Mouse (Mus musculus): ENCODE data around the gene Gtf3c4.

Gene Gtf3c4

GRCm38 (mm10) chr2:28840222-28840951 is at the start of gene Gtf3c4, which contains the start of gene Ddx31:
Gene Gtf3c4, minus strand, starts transcription at chr2:28840360.
Gene Ddx31, plus strand, starts transcription at chr2:28840406.
- DNase-seq (ENCODE audit: low read depth, low spot score): peak; percentile 96
- H3K36me3 ChIP-seq (ENCODE audit: control insufficient read depth, insufficient read depth, low read length, poor library complexity, severe bottlenecking): no peaks in the 10 kb centered on the region; the same call in 1 of the 2 replicates
- no peaks in the 10 kb centered on the region for H3K27me3 ChIP-seq (ENCODE audit: control insufficient read depth, insufficient read depth, low read length, poor library complexity, severe bottlenecking)

- no peaks in the 10 kb centered on the region for H3K27me3 ChIP-seq (ENCODE audit: control insufficient read depth, insufficient read depth, low read length, poor library complexity, severe bottlenecking)
- DNase-seq (ENCODE audit: low read depth, low spot score): no peak
- peaks cover 11% of the 10 kb centered on the region for H3K36me3 ChIP-seq (ENCODE audit: control insufficient read depth, insufficient read depth, low read length, poor library complexity, severe bottlenecking)
These were observed 44.8 kb upstream of the Gtf3c4 start for GRCm38 (mm10) chr2:28884914-28885313.

GRCm38 (mm10) chr2:28882826-28883485 is 42.8 kb upstream of the Gtf3c4 start:
- Histone ChIP-seq H3K27me3 (ENCODE audit: control insufficient read depth, insufficient read depth, low read length, poor library complexity, severe bottlenecking) (no peaks in the 10 kb centered on the region), H3K36me3 (ENCODE audit: control insufficient read depth, insufficient read depth, low read length, poor library complexity, severe bottlenecking) (peaks cover 6% of the 10 kb centered on the region; the same call in 1 of the 2 replicates)
- DNase-seq (ENCODE audit: low read depth, low spot score): no peak

DNA sequence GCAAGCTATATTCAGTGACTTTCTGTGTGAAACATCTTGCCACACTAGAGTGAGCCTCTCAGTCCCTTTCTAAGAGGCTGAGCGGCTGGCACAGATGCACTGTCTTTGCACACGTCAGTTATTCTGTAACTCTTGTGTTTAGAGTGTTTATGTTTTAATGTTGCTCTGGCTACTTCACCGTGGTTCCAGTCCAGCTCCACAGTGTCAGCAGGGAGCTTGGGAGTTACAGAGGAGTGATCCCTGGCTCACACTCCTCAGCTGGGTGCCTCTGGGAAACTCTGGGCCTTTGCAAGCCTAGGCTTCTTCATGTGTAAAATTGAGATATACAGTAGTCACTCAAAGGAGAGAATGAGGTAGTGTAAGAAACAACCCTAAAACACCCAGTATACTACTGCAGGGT is 41.9 kb upstream of the Gtf3c4 start:
- Histone ChIP-seq H3K27me3 (ENCODE audit: control insufficient read depth, insufficient read depth, low read length, poor library complexity, severe bottlenecking) (no peaks in the 10 kb centered on the region), H3K36me3 (ENCODE audit: control insufficient read depth, insufficient read depth, low read length, poor library complexity, severe bottlenecking) (peaks cover 8% of the 10 kb centered on the region)
- no peak for DNase-seq (ENCODE audit: low read depth, low spot score)

DNA sequence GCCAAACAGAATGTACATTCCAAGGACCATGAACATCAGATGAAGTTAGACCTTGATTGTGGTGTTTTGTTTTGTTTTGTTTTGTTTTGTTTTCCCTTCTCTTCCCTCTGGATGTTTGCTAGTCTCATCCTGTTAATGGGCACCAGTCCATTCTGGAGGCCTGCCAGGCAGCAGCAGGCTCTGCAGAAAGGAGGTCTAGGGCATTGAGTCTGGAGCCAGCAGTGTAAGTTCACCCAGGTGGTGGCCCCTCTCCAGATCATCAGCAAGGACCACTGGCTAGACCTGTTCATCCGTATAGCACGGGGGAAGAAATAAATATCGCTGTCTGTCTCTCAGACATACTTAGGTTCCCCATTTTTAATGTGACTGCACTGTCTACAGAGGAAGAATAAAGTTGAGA is 41.1 kb upstream of the Gtf3c4 start:
- no peaks in the 10 kb centered on the region for H3K27me3 ChIP-seq (ENCODE audit: control insufficient read depth, insufficient read depth, low read length, poor library complexity, severe bottlenecking)
- DNase-seq (ENCODE audit: low read depth, low spot score): no peak
- peaks cover 8% of the 10 kb centered on the region for H3K36me3 ChIP-seq (ENCODE audit: control insufficient read depth, insufficient read depth, low read length, poor library complexity, severe bottlenecking)

GRCm38 (mm10) chr2:28875554-28875953 is 35.4 kb upstream of the Gtf3c4 start:
- Histone ChIP-seq H3K36me3 (ENCODE audit: control insufficient read depth, insufficient read depth, low read length, poor library complexity, severe bottlenecking) (peaks cover 5% of the 10 kb centered on the region), H3K27me3 (ENCODE audit: control insufficient read depth, insufficient read depth, low read length, poor library complexity, severe bottlenecking) (no peaks in the 10 kb centered on the region)
- no peak for DNase-seq (ENCODE audit: low read depth, low spot score)

DNA sequence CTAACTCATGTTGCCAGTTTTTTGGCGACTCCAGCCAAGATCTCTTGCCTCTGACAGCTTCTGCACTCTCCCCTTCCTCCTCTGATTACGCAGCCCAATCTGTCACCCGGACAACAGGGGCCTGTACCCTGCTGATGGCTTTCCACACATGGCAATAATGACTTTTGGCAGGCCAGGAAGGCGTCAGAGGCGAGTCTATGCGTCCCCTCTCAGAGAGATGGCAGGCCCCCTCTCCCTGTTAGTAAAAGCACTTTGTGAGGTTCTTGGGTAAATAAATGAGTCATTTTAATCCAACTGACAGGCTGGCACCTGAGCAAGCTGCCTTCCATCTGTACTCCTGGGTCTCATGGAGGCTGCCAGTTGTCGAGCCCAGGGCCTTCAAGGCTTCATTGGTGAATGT is 27.3 kb upstream of the Gtf3c4 start:
- Histone ChIP-seq H3K36me3 (ENCODE audit: control insufficient read depth, insufficient read depth, low read length, poor library complexity, severe bottlenecking) (peaks cover 1% of the 10 kb centered on the region; the same call in 1 of the 2 replicates), H3K27me3 (ENCODE audit: control insufficient read depth, insufficient read depth, low read length, poor library complexity, severe bottlenecking) (no peaks in the 10 kb centered on the region)
- no peak for DNase-seq (ENCODE audit: low read depth, low spot score)

DNA sequence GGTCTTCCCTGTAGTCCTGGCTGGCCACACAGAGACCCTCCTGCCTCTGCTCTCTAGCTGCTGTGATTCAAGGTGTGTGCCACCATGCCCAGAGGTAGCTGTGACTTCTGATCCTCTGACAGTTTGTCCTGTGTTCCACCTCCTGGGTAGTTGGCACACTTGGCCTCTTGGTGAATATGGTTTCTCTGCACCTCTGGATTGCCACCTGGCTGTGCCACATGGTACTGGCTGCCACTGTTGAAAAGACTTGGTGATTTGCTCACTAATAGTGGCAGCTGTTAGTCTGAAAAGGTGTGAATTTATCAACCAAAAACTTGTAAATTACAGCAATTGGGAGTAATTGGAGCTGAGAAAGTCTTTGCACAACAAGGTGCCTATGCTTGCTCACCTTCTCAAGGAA is 23.7 kb upstream of the Gtf3c4 start:
- Histone ChIP-seq H3K27me3 (ENCODE audit: control insufficient read depth, insufficient read depth, low read length, poor library complexity, severe bottlenecking) (no peaks in the 10 kb centered on the region), H3K36me3 (ENCODE audit: control insufficient read depth, insufficient read depth, low read length, poor library complexity, severe bottlenecking) (peaks cover 1% of the 10 kb centered on the region; the same call in 1 of the 2 replicates)
- DNase-seq (ENCODE audit: low read depth, low spot score): peak; percentile 14

DNA sequence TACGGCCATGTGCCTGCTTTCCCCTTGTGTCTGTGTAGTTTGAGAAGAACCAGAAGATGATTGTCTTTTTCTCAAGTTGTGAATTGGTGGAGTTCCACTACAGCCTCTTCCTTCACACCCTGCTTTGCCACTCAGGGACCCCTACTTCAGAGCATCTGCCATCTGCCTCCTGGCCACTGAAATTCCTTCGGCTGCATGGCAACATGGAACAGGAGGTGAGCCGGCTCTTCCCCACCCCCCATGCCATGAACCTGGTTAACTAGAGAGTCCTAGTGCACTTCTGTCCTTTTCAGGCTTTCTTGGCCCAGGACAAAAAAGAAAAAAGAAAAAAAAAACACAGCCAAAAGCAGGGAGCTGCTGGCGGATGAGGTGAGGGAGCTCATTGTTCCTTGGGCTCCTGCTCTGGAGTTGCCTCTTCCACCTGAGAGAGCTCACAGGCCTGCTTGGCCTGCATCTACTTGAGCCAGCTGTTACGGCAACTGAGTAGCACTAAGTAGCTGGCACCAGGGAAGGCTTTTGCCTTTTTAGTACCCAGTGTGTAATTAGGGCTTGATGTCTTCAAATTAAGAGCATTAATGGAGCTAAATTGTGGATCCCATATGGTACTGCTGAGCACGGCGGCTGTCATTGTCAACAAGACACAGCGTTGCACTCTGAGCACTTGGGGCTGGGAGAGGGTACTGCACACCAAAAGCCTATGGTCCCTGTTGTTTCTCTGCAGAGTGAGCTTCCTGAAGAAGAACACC is 20.7 kb upstream of the Gtf3c4 start:
- peaks cover 5% of the 10 kb centered on the region for H3K36me3 ChIP-seq (ENCODE audit: control insufficient read depth, insufficient read depth, low read length, poor library complexity, severe bottlenecking)
- no peaks in the 10 kb centered on the region for H3K27me3 ChIP-seq (ENCODE audit: control insufficient read depth, insufficient read depth, low read length, poor library complexity, severe bottlenecking)
- DNase-seq (ENCODE audit: low read depth, low spot score): no peak

- Histone ChIP-seq H3K36me3 (ENCODE audit: control insufficient read depth, insufficient read depth, low read length, poor library complexity, severe bottlenecking) (peaks cover 8% of the 10 kb centered on the region), H3K27me3 (ENCODE audit: control insufficient read depth, insufficient read depth, low read length, poor library complexity, severe bottlenecking) (no peaks in the 10 kb centered on the region)
- no peak for DNase-seq (ENCODE audit: low read depth, low spot score)
These were observed 19.1 kb upstream of the Gtf3c4 start for GRCm38 (mm10) chr2:28859303-28859702.

DNA sequence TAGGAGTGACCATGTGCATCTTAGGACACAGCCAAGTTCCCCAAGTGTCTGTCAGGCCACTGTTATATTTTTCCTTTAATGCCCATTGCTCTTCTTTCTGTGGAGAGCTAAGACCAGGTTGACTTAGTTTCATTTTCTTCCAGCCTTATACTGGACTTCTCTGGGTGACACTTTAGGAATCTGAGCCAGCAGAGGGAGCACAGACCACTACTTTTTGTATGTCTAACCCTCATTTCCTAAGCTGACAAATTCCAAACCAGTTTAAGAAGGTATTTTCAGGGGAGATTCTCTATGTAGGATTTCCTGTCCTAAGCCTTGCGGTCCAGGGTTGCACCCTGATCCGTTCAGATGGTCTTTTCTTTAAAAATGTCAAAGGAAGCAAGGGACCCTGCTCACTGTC is 15.6 kb upstream of the Gtf3c4 start:
- no peaks in the 10 kb centered on the region for H3K27me3 ChIP-seq (ENCODE audit: control insufficient read depth, insufficient read depth, low read length, poor library complexity, severe bottlenecking)
- peaks cover 7% of the 10 kb centered on the region for H3K36me3 ChIP-seq (ENCODE audit: control insufficient read depth, insufficient read depth, low read length, poor library complexity, severe bottlenecking)
- DNase-seq (ENCODE audit: low read depth, low spot score): no peak

DNA sequence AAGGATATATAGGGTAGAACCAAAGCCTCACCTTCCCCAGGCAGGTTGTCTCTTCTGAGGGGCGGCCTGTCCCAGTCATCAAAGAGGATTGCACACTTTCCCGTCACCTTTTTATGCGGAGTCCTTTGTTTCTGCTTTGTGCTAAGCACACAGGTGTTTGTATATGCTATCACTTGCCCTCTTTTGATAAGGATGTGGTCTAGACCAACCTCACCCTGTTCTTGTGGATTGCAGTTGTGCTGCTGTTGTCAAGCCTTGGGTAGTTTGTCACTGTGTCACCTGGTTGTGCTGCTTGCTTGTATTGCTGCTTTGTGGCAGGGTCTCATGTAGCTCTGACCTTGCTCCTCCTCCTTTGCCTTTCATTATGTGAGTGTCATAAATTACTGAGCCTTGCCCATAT is 12.4 kb upstream of the Gtf3c4 start:
- DNase-seq (ENCODE audit: low read depth, low spot score): no peak
- Histone ChIP-seq H3K36me3 (ENCODE audit: control insufficient read depth, insufficient read depth, low read length, poor library complexity, severe bottlenecking) (peaks cover 7% of the 10 kb centered on the region), H3K27me3 (ENCODE audit: control insufficient read depth, insufficient read depth, low read length, poor library complexity, severe bottlenecking) (no peaks in the 10 kb centered on the region)

DNA sequence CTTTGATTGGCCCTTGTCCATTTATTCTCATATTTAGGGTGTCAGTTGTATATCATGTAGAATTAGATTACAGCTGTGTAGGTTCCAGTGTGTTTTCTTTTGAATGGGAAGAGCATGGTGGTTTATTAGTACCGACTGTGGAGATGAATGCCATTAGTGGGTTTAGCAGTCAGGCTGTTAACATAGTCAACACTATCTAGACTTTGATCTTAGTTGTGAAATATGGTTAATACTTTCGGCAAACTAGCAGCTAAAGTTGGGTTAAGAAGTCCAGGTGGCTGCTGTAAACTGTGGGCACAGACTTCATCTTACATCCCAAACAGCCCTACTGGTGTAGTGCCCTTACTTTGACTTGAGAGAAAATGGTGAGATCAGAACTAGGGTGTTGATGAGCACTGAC is 8.7 kb upstream of the Gtf3c4 start:
- Histone ChIP-seq H3K27me3 (ENCODE audit: control insufficient read depth, insufficient read depth, low read length, poor library complexity, severe bottlenecking) (no peaks in the 10 kb centered on the region), H3K36me3 (ENCODE audit: control insufficient read depth, insufficient read depth, low read length, poor library complexity, severe bottlenecking) (peaks cover 3% of the 10 kb centered on the region)
- no peak for DNase-seq (ENCODE audit: low read depth, low spot score)

DNA sequence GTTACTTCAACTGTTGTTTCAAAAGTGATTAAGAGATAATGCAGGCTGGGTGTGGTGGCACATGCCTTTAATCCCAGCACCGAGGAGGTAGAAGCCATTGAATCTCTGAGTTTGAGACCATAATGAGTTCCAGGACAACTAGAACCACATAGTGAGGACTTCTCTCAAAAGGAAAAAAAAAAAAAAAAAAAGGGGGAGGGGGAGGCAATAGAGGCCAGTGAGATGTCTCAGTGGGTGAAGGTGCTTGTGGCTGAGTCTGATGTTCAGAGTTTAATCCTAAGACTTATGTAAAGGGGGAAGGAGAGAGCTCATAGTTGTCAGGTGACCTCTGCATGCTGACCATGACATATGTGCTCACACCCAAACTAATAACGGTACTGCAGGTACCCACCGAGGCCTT is 1.9 kb upstream of the Gtf3c4 start:
- no peak for DNase-seq (ENCODE audit: low read depth, low spot score)

More for the DNA sequence above, 1.9 kb upstream of the Gtf3c4 start:
- peaks cover 3% of the 10 kb centered on the region for H3K36me3 ChIP-seq (ENCODE audit: control insufficient read depth, insufficient read depth, low read length, poor library complexity, severe bottlenecking)
- no peaks in the 10 kb centered on the region for H3K27me3 ChIP-seq (ENCODE audit: control insufficient read depth, insufficient read depth, low read length, poor library complexity, severe bottlenecking)
